Mouse (Mus musculus) testis, adult 2 months (tissue): ENCODE results near the gene Pdzrn4. TPM values are rescaled to one million over a fixed set of nuclear protein-coding genes. Genes with fewer than 3 reads are reported as not detected.

ENCODE experiments used
- H3K27ac ChIP-seq: fragments of 200-500 bp; 2 replicates; pipeline ENCODE4 v1.5.1; 2012; ENCODE audit warnings: low read depth, low read length; ENCODE audit not compliant: control insufficient read depth, insufficient read depth
- H3K27me3 ChIP-seq: fragments of 200-500 bp; 2 replicates; pipeline ENCODE4 v1.6.1; 2012; ENCODE audit warnings: mild to moderate bottlenecking, low read length, moderate library complexity; ENCODE audit not compliant: control insufficient read depth, insufficient read depth
- H3K36me3 ChIP-seq: fragments of 200-500 bp; 2 replicates; pipeline ENCODE4 v1.6.1; 2012; ENCODE audit warnings: mild to moderate bottlenecking, low read length; ENCODE audit not compliant: control insufficient read depth, insufficient read depth
- H3K4me1 ChIP-seq: fragments of 200-500 bp; 2 replicates; pipeline ENCODE4 v1.6.1; 2012; ENCODE audit warnings: low read length; ENCODE audit not compliant: control insufficient read depth, insufficient read depth
- H3K4me3 ChIP-seq: fragments of 200-500 bp; 2 replicates; pipeline ENCODE4 v1.5.1; 2012; ENCODE audit warnings: low read depth, mild to moderate bottlenecking, low read length, moderate library complexity, mixed read lengths; ENCODE audit not compliant: control insufficient read depth
- CTCF ChIP-seq: fragments of 200-500 bp; IDR thresholded peaks from 2 replicates; pipeline ENCODE4 v1.5.1; 2012; ENCODE audit warnings: low read depth, mild to moderate bottlenecking, inconsistent platforms, low read length, moderate library complexity; ENCODE audit not compliant: control insufficient read depth, insufficient read depth, insufficient replicate concordance
- POLR2A ChIP-seq: fragments of 200-500 bp; IDR thresholded peaks from 2 replicates; pipeline ENCODE4 v1.6.1; 2012; ENCODE audit warnings: low read depth, mild to moderate bottlenecking, inconsistent platforms, low read length, moderate library complexity; ENCODE audit not compliant: control insufficient read depth
- polyA plus RNA-seq: library from polyadenylated mRNA; depleted of rRNA; stranded (reverse); fragments of >200 nt; gene quantifications from 2 replicates; pipeline ENCODE4 v1.2.3, GENCODE M21; 2012

Gene Pdzrn4
- polyA plus RNA-seq, 1 experiment = 6.3 TPM

- H3K27me3 ChIP-seq = no peaks in the 10 kb centered on the region
- TF ChIP-seq CTCF (no peak), POLR2A (no peak)
- no peak overlapping the region for H3K27ac ChIP-seq
- H3K4me3 ChIP-seq = no peak overlapping the region
- H3K4me1 ChIP-seq = no peaks in the 10 kb centered on the region
- no peaks in the 10 kb centered on the region for H3K36me3 ChIP-seq
Measured at GRCm38 (mm10) chr15:92769535-92769934, 372.9 kb downstream of the Pdzrn4 start.

- H3K4me1 ChIP-seq = peaks cover 2% of the 10 kb centered on the region; the same call in 1 of the 2 replicates
- TF ChIP-seq CTCF (no peak), POLR2A (peak; percentile 22; the same call in 1 of the 2 replicates)
- no peaks in the 10 kb centered on the region for H3K27me3 ChIP-seq
Measured at GRCm38 (mm10) chr15:92788036-92788435, 391.4 kb downstream of the Pdzrn4 start.

GRCm38 (mm10) chr15:92794275-92794674 is 397.6 kb downstream of the Pdzrn4 start:
- H3K4me3 ChIP-seq = no peak overlapping the region
- H3K36me3 ChIP-seq = no peaks in the 10 kb centered on the region
- TF ChIP-seq CTCF (no peak), POLR2A (no peak)
- H3K27me3 ChIP-seq = no peaks in the 10 kb centered on the region
- H3K4me1 ChIP-seq = no peaks in the 10 kb centered on the region
- no peak overlapping the region for H3K27ac ChIP-seq

More at GRCm38 (mm10) chr15:92788036-92788435, 391.4 kb downstream of the Pdzrn4 start:
- Histone ChIP-seq H3K4me3 (peak overlapping the region; percentile 68), H3K27ac (no peak overlapping the region; the same call in 1 of the 2 replicates), H3K36me3 (no peaks in the 10 kb centered on the region)

GRCm38 (mm10) chr15:92805934-92806333 is 409.3 kb downstream of the Pdzrn4 start:
- H3K4me3 ChIP-seq = no peak overlapping the region
- H3K27ac ChIP-seq = no peak overlapping the region
- H3K4me1 ChIP-seq = no peaks in the 10 kb centered on the region
- H3K27me3 ChIP-seq = no peaks in the 10 kb centered on the region
- no peaks in the 10 kb centered on the region for H3K36me3 ChIP-seq
- TF ChIP-seq CTCF (no peak), POLR2A (no peak)

- Histone ChIP-seq H3K4me3 (no peak overlapping the region), H3K36me3 (no peaks in the 10 kb centered on the region), H3K27me3 (no peaks in the 10 kb centered on the region), H3K4me1 (no peaks in the 10 kb centered on the region), H3K27ac (no peak overlapping the region)
- TF ChIP-seq POLR2A (no peak), CTCF (no peak)
Measured at GRCm38 (mm10) chr15:92806352-92806751, 409.7 kb downstream of the Pdzrn4 start.
